Mouse (Mus musculus): ENCODE data around the gene Ctc1. TPM values are rescaled to one million over a fixed set of nuclear protein-coding genes. Genes with fewer than 3 reads are reported as not detected.
A peak's percentile ranks its signal among the peaks of the same experiment; 100 is the strongest.
"Not testable (repeated sequence)": the region's sequence is repeated elsewhere in the genome, so short reads cannot be mapped to it uniquely, and the experiment has no call there.

Ctc1 gene
- polyA plus RNA-seq, 1 experiment from 2014 or later: 82.4 TPM

GRCm38 (mm10) chr11:68982639-68983369, 32.9 kb upstream of the Ctc1 start:
- WGBS: 27% methylated on average over 4 of the region's 4 CpGs

GRCm38 (mm10) chr11:68987365-68987882, 28.3 kb upstream of the Ctc1 start:
- Histone ChIP-seq H3K4me1 (no peaks in the 10 kb centered on the region), H3K27ac (replicated peaks) (no peak overlapping the region), H3K4me3 (no peak overlapping the region), H3K27me3 (ENCODE audit: low read depth, poor library complexity, severe bottlenecking) (no peaks in the 10 kb centered on the region), H3K9me3 (replicated peaks) (no peaks in the 10 kb centered on the region), H3K36me3 (peaks cover 70% of the 10 kb centered on the region)
- 93% methylated on average over 11 of the region's 11 CpGs for WGBS
- DNase-seq (ENCODE audit: low spot score): no peak

More at GRCm38 (mm10) chr11:68982639-68983369, 32.9 kb upstream of the Ctc1 start:
- Histone ChIP-seq H3K9me3 (replicated peaks) (no peaks in the 10 kb centered on the region), H3K4me3 (no peak overlapping the region), H3K27ac (replicated peaks) (no peak overlapping the region), H3K27me3 (ENCODE audit: low read depth, poor library complexity, severe bottlenecking) (no peaks in the 10 kb centered on the region), H3K36me3 (peaks cover 25% of the 10 kb centered on the region), H3K4me1 (no peaks in the 10 kb centered on the region)
- DNase-seq (ENCODE audit: low spot score): peak; percentile 74

GRCm38 (mm10) chr11:68988341-68988740, 27.4 kb upstream of the Ctc1 start:
- WGBS: 93% methylated on average over 17 of the region's 17 CpGs
- H3K4me3 ChIP-seq: no peak overlapping the region
- peaks cover 79% of the 10 kb centered on the region for H3K36me3 ChIP-seq
- no peak overlapping the region for H3K27ac ChIP-seq (replicated peaks)
- H3K27me3 ChIP-seq (ENCODE audit: low read depth, poor library complexity, severe bottlenecking): no peaks in the 10 kb centered on the region
- no peaks in the 10 kb centered on the region for H3K9me3 ChIP-seq (replicated peaks)
- DNase-seq (ENCODE audit: low spot score): no peak
- H3K4me1 ChIP-seq: no peaks in the 10 kb centered on the region

- DNase-seq (ENCODE audit: low spot score): no peak
- WGBS: 91% methylated on average over 7 of the region's 7 CpGs
- no peaks in the 10 kb centered on the region for H3K4me1 ChIP-seq
- no peak overlapping the region for H3K4me3 ChIP-seq
- H3K27ac ChIP-seq (replicated peaks): no peak overlapping the region
- H3K27me3 ChIP-seq (ENCODE audit: low read depth, poor library complexity, severe bottlenecking): no peaks in the 10 kb centered on the region
- H3K9me3 ChIP-seq (replicated peaks): no peaks in the 10 kb centered on the region
- peaks cover 99% of the 10 kb centered on the region for H3K36me3 ChIP-seq
Measured at GRCm38 (mm10) chr11:68993122-68993521, 22.6 kb upstream of the Ctc1 start.

- WGBS: 95% methylated on average over 3 of the region's 3 CpGs
- Histone ChIP-seq H3K9me3 (replicated peaks) (no peaks in the 10 kb centered on the region), H3K27me3 (ENCODE audit: low read depth, poor library complexity, severe bottlenecking) (no peaks in the 10 kb centered on the region), H3K4me1 (no peaks in the 10 kb centered on the region), H3K27ac (replicated peaks) (no peak overlapping the region), H3K36me3 (peaks cover 100% of the 10 kb centered on the region), H3K4me3 (no peak overlapping the region)
- DNase-seq (ENCODE audit: low spot score): no peak
Measured at GRCm38 (mm10) chr11:68994377-68994776, 21.3 kb upstream of the Ctc1 start.

- no peak for DNase-seq (ENCODE audit: low spot score)
- H3K9me3 ChIP-seq (replicated peaks): no peaks in the 10 kb centered on the region
- H3K27me3 ChIP-seq (ENCODE audit: low read depth, poor library complexity, severe bottlenecking): no peaks in the 10 kb centered on the region
- peaks cover 100% of the 10 kb centered on the region for H3K36me3 ChIP-seq
- H3K27ac ChIP-seq (replicated peaks): no peak overlapping the region
- no peak overlapping the region for H3K4me3 ChIP-seq
- WGBS: 93% methylated on average over 4 of the region's 4 CpGs
- no peaks in the 10 kb centered on the region for H3K4me1 ChIP-seq
Measured at GRCm38 (mm10) chr11:68997080-68997479, 18.6 kb upstream of the Ctc1 start.

GRCm38 (mm10) chr11:69002782-69003181, 12.9 kb upstream of the Ctc1 start:
- H3K27me3 ChIP-seq (ENCODE audit: low read depth, poor library complexity, severe bottlenecking); H3K9me3 ChIP-seq (replicated peaks); DNase-seq (ENCODE audit: low spot score); H3K4me3 ChIP-seq; H3K27ac ChIP-seq (replicated peaks): not testable (repeated sequence)
- WGBS: 94% methylated on average over 4 of the region's 4 CpGs
- Histone ChIP-seq H3K36me3 (peaks cover 81% of the 10 kb centered on the region), H3K4me1 (peaks cover 11% of the 10 kb centered on the region)

- Histone ChIP-seq H3K9me3 (replicated peaks) (no peaks in the 10 kb centered on the region), H3K27me3 (ENCODE audit: low read depth, poor library complexity, severe bottlenecking) (no peaks in the 10 kb centered on the region), H3K4me3 (no peak overlapping the region), H3K4me1 (peaks cover 12% of the 10 kb centered on the region), H3K36me3 (peaks cover 73% of the 10 kb centered on the region), H3K27ac (replicated peaks) (no peak overlapping the region)
- DNase-seq (ENCODE audit: low spot score): no peak
- WGBS: 66% methylated on average over 4 of the region's 4 CpGs
Measured at GRCm38 (mm10) chr11:69003592-69003991, 12.1 kb upstream of the Ctc1 start.

- no peak for DNase-seq (ENCODE audit: low spot score)
- WGBS: 94% methylated on average over 7 of the region's 7 CpGs
- no peak overlapping the region for H3K4me3 ChIP-seq
- no peaks in the 10 kb centered on the region for H3K9me3 ChIP-seq (replicated peaks)
- H3K36me3 ChIP-seq: peaks cover 57% of the 10 kb centered on the region
- no peaks in the 10 kb centered on the region for H3K27me3 ChIP-seq (ENCODE audit: low read depth, poor library complexity, severe bottlenecking)
- peaks cover 12% of the 10 kb centered on the region for H3K4me1 ChIP-seq
- no peak overlapping the region for H3K27ac ChIP-seq (replicated peaks)
Measured at GRCm38 (mm10) chr11:69005193-69005592, 10.5 kb upstream of the Ctc1 start.

- H3K4me3 ChIP-seq; DNase-seq (ENCODE audit: low spot score); H3K27me3 ChIP-seq (ENCODE audit: low read depth, poor library complexity, severe bottlenecking); H3K27ac ChIP-seq (replicated peaks); H3K9me3 ChIP-seq (replicated peaks): not testable (repeated sequence)
- H3K4me1 ChIP-seq: peaks cover 15% of the 10 kb centered on the region
- peaks cover 43% of the 10 kb centered on the region for H3K36me3 ChIP-seq
Measured at GRCm38 (mm10) chr11:69006575-69006974, 9.1 kb upstream of the Ctc1 start.

GRCm38 (mm10) chr11:69008182-69009121, 7.3 kb upstream of the Ctc1 start, which contains the start of gene Pfas:
Gene Pfas, minus strand, starts transcription at chr11:69008460.
- Histone ChIP-seq H3K36me3 (peaks cover 25% of the 10 kb centered on the region), H3K4me3 (peak within 1 kb of the TSS; percentile 83), H3K9me3 (replicated peaks) (no peaks in the 10 kb centered on the region), H3K27ac (replicated peaks) (peak within 1 kb of the TSS; percentile 88), H3K4me1 (peaks cover 22% of the 10 kb centered on the region), H3K27me3 (ENCODE audit: low read depth, poor library complexity, severe bottlenecking) (no peaks in the 10 kb centered on the region)
- 10% methylated on average over 38 of the region's 38 CpGs for WGBS
- DNase-seq (ENCODE audit: low spot score): peak; percentile 95

GRCm38 (mm10) chr11:69009508-69009907, 6.2 kb upstream of the Ctc1 start:
- no peak for DNase-seq (ENCODE audit: low spot score)
- no peak overlapping the region for H3K4me3 ChIP-seq
- 91% methylated on average over 1 of the region's 1 CpGs for WGBS

More at GRCm38 (mm10) chr11:69009508-69009907, 6.2 kb upstream of the Ctc1 start:
- H3K27me3 ChIP-seq (ENCODE audit: low read depth, poor library complexity, severe bottlenecking): no peaks in the 10 kb centered on the region
- H3K9me3 ChIP-seq (replicated peaks): no peaks in the 10 kb centered on the region
- no peak overlapping the region for H3K27ac ChIP-seq (replicated peaks)
- H3K4me1 ChIP-seq: peaks cover 22% of the 10 kb centered on the region
- H3K36me3 ChIP-seq: peaks cover 18% of the 10 kb centered on the region

Measured in midbrain, embryonic 10.5 days (tissue).